Mouse (Mus musculus) C2C12 (cell line): ENCODE measurements around the gene Rnf213. TPM values are rescaled to one million over a fixed set of nuclear protein-coding genes. Genes with fewer than 3 reads are reported as not detected.
A peak's percentile ranks its signal among the peaks of the same experiment; 100 is the strongest.

Source experiments
- H3K27me3 ChIP-seq: one replicate; pipeline ENCODE4 v1.6.1; 2011; ENCODE audit not compliant: control insufficient read depth, insufficient read depth, insufficient read length
- H3K36me3 ChIP-seq: one replicate; pipeline ENCODE4 v1.6.1; 2011; ENCODE audit not compliant: control insufficient read depth, insufficient read depth
- H3K4me3 ChIP-seq: one replicate; pipeline ENCODE4 v1.5.1; 2011; ENCODE audit warnings: mild to moderate bottlenecking, control low read depth; ENCODE audit not compliant: poor library complexity, insufficient read depth, severe bottlenecking
- H3K79me2 ChIP-seq: one replicate; pipeline ENCODE4 v1.6.1; 2011; ENCODE audit not compliant: control insufficient read depth, insufficient read depth
- H3K79me3 ChIP-seq: one replicate; pipeline ENCODE4 v1.6.1; 2011; ENCODE audit warnings: low read depth, control low read depth
- H3ac ChIP-seq: one replicate; pipeline ENCODE3; 2011; ENCODE audit warnings: low read depth; ENCODE audit not compliant: control insufficient read depth, insufficient read length
- CEBPB ChIP-seq: IDR thresholded peaks from one replicate; pipeline ENCODE4 v1.6.1; 2011; ENCODE audit warnings: low read depth, mild to moderate bottlenecking, control low read depth, moderate library complexity
- CTCF ChIP-seq: IDR thresholded peaks from one replicate; pipeline ENCODE4 v1.5.1; 2011; ENCODE audit not compliant: control insufficient read depth, insufficient read depth, insufficient read length
- FOSL1 ChIP-seq: IDR thresholded peaks from one replicate; pipeline ENCODE4 v1.8.0; 2011; ENCODE audit warnings: mild to moderate bottlenecking, low read length; ENCODE audit not compliant: poor library complexity, insufficient read depth, severe bottlenecking
- MAX ChIP-seq: IDR thresholded peaks from one replicate; pipeline ENCODE4 v1.6.1; 2011; ENCODE audit warnings: mild to moderate bottlenecking, control low read depth
- MYOD1 ChIP-seq: IDR thresholded peaks from one replicate; pipeline ENCODE4 v1.6.1; 2011; ENCODE audit warnings: low read depth; ENCODE audit not compliant: control insufficient read depth, insufficient read length
- MYOG ChIP-seq: IDR thresholded peaks from one replicate; pipeline ENCODE4 v1.6.1; 2011; ENCODE audit not compliant: control insufficient read depth, insufficient read length; ENCODE audit errors: extremely low read depth
- USF1 ChIP-seq: IDR thresholded peaks from one replicate; pipeline ENCODE4 v1.6.1; 2011; ENCODE audit warnings: low read depth, mild to moderate bottlenecking, control low read depth, moderate library complexity
- polyA plus RNA-seq: library from polyadenylated mRNA; unstranded; fragments of >200 nt; fragmentation: generic; extraction: Trizol; gene quantifications from one replicate; pipeline ENCODE4 v1.2.1, GENCODE M21; 2012; ENCODE audit warnings: missing spikeins

Rnf213 gene
- polyA plus RNA-seq, 1 experiment = 6.3 TPM

GRCm38 (mm10) chr11:119514108-119514860 lies 121.4 kb downstream of the Rnf213 start:
- no peaks in the 10 kb centered on the region for H3K27me3 ChIP-seq
- H3K36me3 ChIP-seq = no peaks in the 10 kb centered on the region
- no peaks in the 10 kb centered on the region for H3K79me3 ChIP-seq
- TF ChIP-seq MAX (no peak), MYOD1 (no peak), FOSL1 (no peak), USF1 (no peak), CEBPB (no peak), CTCF (no peak), MYOG (no peak)
- no peaks in the 10 kb centered on the region for H3K79me2 ChIP-seq
- H3K4me3 ChIP-seq = no peak overlapping the region
- no peak overlapping the region for H3ac ChIP-seq

- no peak overlapping the region for H3ac ChIP-seq
- no peaks in the 10 kb centered on the region for H3K36me3 ChIP-seq
- no peaks in the 10 kb centered on the region for H3K79me2 ChIP-seq
- H3K27me3 ChIP-seq = no peaks in the 10 kb centered on the region
- TF ChIP-seq CEBPB (no peak), MAX (no peak), USF1 (no peak), MYOD1 (no peak), CTCF (no peak), FOSL1 (no peak), MYOG (no peak)
- H3K79me3 ChIP-seq = no peaks in the 10 kb centered on the region
- no peak overlapping the region for H3K4me3 ChIP-seq
These were observed 122.2 kb downstream of the Rnf213 start for GRCm38 (mm10) chr11:119514967-119515636.

GRCm38 (mm10) chr11:119515823-119516676 lies 123.2 kb downstream of the Rnf213 start:
- Histone ChIP-seq H3K4me3 (no peak overlapping the region), H3K79me2 (no peaks in the 10 kb centered on the region), H3K79me3 (no peaks in the 10 kb centered on the region), H3K27me3 (no peaks in the 10 kb centered on the region), H3K36me3 (no peaks in the 10 kb centered on the region), H3ac (no peak overlapping the region)
- TF ChIP-seq FOSL1 (no peak), MYOD1 (no peak), MAX (no peak), USF1 (no peak), CTCF (no peak), MYOG (no peak), CEBPB (no peak)

- H3ac ChIP-seq = no peak overlapping the region
- TF ChIP-seq MYOD1 (peak; percentile 55), MAX (no peak), FOSL1 (peak; percentile 24), CTCF (peak; percentile 27), USF1 (no peak), MYOG (no peak)
- no peaks in the 10 kb centered on the region for H3K27me3 ChIP-seq
- H3K4me3 ChIP-seq = no peak overlapping the region
- H3K36me3 ChIP-seq = no peaks in the 10 kb centered on the region
- H3K79me2 ChIP-seq = no peaks in the 10 kb centered on the region
- H3K79me3 ChIP-seq = no peaks in the 10 kb centered on the region
These were observed 123.9 kb downstream of the Rnf213 start for GRCm38 (mm10) chr11:119516677-119517361.

- H3ac ChIP-seq = no peak overlapping the region
- no peaks in the 10 kb centered on the region for H3K79me3 ChIP-seq
These were observed 126.5 kb downstream of the Rnf213 start for GRCm38 (mm10) chr11:119519387-119519786.

More at GRCm38 (mm10) chr11:119519387-119519786, 126.5 kb downstream of the Rnf213 start:
- Histone ChIP-seq H3K4me3 (no peak overlapping the region), H3K27me3 (no peaks in the 10 kb centered on the region), H3K79me2 (no peaks in the 10 kb centered on the region), H3K36me3 (no peaks in the 10 kb centered on the region)
- TF ChIP-seq MYOG (no peak), CEBPB (no peak), MYOD1 (no peak), FOSL1 (no peak), CTCF (no peak), MAX (no peak), USF1 (no peak)
